Mouse (Mus musculus): ENCODE results near the gene Gm527.

DNA sequence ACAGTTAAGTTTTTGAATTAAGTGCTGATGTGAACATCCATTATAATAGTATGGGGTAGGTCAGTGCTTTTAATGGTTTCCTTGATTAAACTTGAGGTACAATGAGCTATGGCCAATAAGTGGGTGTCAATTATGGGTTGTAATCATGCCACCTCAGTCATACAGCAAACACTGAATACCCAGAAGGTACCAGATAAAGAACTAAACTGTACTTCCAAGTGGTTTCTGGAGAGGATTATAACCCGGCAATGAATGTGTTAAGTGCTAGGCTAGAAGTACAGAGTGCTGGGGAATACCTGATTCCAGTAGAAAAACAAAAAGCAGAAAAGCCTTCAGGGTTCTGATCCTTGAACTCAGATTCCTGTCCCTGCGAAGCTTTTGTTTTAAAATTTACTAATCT is 50.4 kb downstream of the Gm527 start:
- no peak for TF ChIP-seq CTCF (IDR thresholded peaks at IDR 0.05; ENCODE audit: borderline replicate concordance, extremely low read depth, insufficient read depth, insufficient read length)
- TF ChIP-seq POLR2A (IDR thresholded peaks at IDR 0.05; ENCODE audit: borderline replicate concordance, extremely low read depth, insufficient read depth, insufficient read length, poor library complexity, severe bottlenecking), result no peak

All from brain, embryonic 14.5 days (tissue).